Mouse (Mus musculus): Measurements from ENCODE around the gene Txnrd1. TPM values are rescaled to one million over a fixed set of nuclear protein-coding genes. Genes with fewer than 3 reads are reported as not detected.

Gene Txnrd1
- 118 and 136 TPM in 2 replicates for total RNA-seq (2021)
- long read RNA-seq, transcript Txnrd1-208 (15 exons, 2,297 nt), result major isoform, 120 of 174 reads
- long read RNA-seq, transcript Txnrd1-206 (14 exons, 3,531 nt), result minor isoform, 18 of 174 reads
- long read RNA-seq, transcript Txnrd1-201 (14 exons, 3,325 nt), result minor isoform, 9 of 174 reads
- long read RNA-seq, partial matches to known transcripts, result 15 of 174 reads
- long read RNA-seq, other reads (novel, unspliced or antisense), result 12 of 174 reads

DNA sequence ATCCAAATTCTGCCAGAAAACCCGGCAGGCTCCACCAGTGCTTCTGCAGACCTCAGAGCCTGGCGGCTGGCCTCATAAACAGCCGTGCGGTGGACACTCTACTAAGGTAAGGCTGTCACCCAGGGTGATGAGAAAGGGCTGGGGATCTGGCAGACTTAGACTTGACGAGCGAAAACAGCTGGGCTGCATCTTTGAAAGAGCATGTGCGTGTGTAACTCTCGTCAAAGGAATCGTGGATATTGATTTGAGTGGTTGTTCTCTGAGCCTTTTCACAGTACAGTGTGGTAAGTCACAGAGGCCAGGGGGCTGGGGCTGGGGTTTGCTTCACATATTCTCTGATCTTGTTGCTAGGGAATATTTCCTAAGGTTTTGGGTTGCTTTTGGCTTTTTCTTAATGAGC is at the start of gene Txnrd1:
TSS of gene Txnrd1 (plus strand) at position 26 of the 400 bp plus-strand sequence.
- no peak for DNase-seq

DNA sequence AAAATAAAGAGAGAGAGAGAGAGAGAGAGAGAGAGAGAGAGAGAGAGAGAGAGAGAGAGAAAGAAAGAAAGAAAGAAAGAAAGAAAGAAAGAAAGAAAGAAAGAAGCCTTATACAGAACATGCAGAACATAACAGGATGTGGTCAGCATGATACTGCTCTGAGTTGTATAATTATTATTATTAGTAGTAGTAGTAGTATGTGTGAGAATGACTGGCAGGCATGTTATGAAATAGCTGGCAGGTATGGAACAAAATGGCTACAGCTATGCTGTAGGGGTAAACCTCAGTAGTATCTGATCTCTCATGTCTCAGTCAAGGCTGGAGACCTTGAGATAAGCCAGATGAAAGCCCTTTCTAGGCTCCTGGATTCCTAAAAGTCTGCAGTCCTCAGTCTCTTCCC is 44.6 kb upstream of the Txnrd1 start:
- DNase-seq, result no peak

DNA sequence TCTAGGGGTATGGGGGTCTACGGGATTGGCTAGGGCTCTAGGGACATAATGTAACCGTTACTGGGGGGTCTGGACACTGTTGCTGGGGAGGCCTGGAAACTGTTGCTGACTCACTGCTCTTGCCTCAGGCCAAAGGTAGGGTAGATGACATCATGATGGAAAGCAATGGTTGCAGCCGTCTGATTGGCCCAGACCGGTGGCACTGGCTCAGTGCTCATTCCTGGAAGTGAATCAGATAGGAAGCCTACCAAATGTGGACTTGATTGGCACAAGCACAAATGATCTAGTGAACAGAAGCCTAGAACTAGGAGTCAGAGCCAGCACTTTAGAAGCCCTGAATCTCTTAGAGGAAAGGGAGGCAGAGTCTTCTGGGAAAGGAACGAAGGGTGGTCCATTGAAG is 43.2 kb upstream of the Txnrd1 start:
- no peak for DNase-seq

DNA sequence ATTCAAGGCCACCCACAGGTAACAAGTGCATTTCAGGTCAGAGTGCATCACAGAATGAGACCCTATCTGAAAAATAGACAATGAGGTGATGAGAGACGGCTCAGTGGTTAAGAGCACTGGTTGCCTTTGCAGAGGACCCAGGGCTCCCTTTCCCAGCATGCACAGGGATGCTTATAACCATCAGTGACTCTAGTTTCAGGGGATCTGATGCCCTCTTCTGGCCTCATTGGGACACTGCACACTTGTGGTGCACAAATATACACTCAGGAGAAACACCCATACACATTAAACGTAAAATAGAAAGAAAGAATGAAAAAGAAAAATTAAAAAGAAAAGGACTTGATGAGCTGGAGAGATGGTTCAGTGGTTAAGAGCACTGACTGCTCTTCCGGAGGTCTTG is 42.0 kb upstream of the Txnrd1 start:
- no peak for DNase-seq

DNA sequence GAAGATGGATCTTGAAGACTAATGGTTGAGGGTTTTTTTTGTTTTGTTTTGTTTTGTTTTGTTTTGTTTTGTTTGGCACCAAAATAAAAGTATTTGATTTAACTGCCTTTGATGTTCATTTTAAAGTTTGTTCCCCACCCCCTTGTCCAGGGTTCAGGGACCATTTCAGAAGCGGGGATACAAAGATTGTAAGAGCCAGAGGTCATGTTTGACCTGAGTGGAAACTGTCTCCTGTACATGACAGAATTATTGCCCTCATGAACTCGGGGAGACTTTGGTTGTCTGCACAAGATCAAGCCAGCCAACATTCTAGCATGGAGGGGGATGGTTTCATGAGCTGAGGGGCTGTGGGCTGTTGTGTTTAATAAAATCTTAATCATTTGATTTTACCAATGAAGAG is 41.4 kb upstream of the Txnrd1 start:
- no peak for DNase-seq

DNA sequence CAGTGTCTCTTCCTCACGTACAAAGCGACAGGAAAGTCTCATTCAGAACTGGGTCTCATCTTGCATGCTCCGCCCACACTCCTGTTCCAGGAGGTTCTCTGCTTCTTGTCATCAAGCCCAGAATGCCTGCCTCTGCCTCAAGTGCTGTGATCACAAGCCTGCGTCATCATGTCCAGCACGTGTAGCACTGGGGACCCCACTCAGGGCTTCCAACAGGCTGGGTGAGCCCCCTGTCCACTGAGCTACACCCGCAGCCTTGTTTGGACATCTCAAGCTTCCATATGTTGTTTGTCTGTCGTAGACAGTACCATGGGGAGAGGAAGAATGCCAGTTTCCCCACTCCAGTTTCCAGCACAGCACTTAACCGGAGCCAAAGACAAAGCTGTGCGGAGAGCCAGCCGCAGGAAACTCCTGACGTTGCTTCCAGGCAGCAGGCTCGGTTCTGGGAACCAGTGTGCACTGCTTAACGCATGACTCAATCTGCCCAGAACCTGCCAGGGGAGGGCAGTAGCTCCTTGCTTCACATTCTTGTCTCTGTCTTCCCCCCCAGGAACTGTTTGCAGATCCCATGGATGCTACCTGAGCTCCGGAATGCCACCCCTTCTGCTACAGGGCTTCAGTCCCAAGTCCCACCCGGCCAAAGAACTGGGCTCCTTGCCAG is 38.5 kb upstream of the Txnrd1 start:
- DNase-seq, result peak; percentile 61

DNA sequence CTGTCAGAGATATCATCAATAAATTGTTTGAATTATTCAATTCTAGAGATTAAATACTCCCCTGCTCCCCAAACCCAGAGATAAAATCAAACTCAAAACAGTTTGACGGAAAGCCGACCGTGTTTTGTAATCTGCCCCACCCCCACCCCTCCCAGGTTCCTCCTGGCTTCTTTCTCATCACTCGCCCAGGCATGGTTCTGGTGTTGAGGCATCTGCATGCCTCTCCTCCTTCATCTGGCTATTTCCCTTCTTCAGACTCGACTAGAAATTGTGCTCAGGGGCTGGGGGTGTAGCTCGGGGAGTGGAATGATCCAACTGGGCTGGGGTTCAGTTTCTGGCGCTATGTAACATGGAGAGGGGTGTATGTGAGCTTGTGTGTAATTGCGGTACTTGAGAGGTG is 38.0 kb upstream of the Txnrd1 start:
- DNase-seq, result no peak

DNA sequence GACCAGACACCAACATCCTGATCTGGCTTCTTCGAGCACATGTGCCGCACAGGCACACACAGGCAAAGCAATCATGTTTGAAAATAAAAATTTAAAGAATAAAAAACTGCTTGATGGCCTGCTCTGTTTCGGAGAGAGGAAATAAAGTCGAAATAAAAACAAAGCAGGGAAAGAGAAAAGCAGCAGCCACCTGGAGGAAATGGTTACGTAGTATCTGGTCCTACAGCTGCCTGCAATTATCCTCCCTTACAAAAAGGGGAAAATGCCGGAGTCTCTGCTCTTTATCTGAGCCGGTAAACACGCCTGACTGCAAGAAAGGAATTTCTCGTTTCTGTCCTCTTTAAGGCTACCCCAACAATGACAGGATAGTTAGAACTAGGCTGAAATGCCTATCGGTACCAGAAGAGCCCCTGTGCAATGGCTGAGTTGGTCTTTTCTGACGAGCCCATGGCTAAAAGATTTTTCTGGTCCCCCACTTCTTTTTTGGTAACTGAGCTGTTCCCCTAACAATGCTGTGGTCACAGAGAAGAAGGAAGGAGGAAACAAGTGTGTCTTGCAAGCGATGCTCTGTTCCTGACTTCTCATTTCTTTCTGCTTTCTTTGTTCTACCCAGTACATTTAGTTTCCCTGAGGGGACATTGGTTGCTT is 37.2 kb upstream of the Txnrd1 start:
- no peak for DNase-seq

DNA sequence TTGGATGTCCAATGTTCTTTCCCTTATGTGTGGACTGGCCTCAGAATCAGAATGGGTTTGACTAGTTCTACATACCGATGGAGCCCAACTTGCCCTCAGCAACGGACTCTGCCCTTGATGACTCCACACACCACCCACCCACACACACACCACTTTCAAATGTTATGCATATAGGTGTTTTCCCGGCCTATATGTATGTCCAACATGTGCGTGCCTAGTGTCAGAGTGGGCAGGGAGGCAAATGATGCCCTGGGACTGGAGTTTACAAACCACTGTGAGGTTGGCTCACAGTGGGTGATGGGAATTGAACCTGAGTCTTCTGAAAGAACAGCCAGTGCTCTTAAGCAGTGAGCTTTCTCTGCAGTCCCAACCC is 36.6 kb upstream of the Txnrd1 start:
- DNase-seq, result no peak

DNA sequence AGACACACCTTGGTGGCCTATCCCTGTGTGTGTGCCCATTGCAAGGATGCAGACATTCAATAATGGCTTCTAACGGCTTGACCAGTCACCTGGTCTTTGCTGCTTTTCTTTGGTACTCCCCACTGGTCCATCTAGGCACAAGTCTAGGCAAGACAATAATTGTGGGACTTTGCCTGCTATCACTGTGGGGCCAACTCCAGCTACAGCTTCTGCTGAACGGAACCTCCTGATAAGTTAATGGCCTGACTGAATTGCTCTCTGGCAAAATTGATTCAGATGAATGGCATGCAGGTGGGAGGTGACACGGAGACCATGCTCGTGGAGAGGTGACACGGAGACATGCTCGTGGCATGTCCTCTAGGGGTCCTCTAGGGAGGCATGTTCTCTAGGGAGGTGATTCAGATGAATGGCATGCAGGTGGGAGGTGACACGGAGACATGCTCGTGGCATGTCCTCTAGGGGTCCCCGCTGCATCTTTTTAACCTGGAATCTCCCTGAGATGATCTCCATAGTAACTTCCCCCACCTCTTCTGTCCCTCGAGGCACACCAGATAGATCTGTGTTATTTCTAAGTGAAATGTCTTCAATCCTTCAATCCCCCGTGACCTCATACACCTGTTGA is 35.3 kb upstream of the Txnrd1 start:
- DNase-seq, result no peak

DNA sequence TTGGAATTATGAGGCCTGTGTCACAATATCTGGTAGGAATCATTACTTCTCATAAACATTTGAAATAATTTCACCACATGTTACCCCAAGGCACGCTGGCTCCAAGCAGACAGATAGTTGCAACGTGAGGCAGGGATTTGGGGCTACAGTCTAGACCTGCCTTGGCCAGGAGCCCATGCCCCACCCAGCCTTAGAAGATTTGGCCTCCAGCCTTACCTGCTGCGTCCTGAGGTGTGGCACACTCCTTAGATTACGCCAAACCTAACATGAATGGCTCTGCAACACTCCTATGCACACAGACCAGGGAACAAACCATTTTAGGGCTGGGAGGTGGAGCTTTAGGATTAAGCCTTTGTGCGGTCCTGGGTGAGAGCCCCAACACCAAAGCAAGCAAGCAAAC is 33.7 kb upstream of the Txnrd1 start:
- no peak for DNase-seq

DNA sequence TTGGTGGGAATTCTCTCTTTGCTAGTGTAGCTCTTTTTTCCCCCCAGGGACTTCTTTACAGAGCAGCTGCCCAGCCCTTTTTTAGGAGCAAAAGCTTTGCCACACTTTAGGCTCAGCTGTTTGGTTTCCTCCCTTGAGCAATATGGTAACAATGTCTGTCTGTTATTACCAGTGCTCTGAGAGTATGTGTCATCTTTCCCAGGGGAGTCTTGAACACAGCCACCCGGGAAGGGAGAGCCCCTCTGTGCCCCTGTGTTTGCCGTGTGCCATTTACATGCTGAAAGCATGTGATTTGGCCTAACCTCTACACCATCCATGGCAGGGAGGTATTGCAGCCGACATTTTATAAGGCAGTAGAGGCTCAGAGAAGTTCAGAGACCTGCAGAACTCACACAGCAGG is 29.4 kb upstream of the Txnrd1 start:
- DNase-seq, result no peak

DNA sequence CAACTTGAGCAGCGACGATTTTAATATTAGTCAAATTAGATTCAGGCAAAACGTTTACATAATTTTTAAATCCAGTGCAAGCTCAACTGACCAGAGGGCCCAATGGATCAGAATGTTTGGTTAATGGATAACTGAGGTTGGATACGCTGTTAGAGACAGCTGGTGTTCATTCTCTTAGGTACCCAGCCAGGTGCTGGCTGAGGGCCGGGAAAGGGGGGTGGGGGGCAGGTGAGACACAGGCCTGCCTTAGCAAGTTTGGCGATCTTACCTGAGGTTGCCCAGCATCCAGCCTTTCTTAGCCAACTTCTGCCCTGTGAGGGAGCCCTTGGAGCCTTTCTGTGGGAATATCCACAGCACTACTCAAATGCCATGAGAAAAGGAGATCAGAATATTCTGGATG is 28.6 kb upstream of the Txnrd1 start:
- no peak for DNase-seq

DNA sequence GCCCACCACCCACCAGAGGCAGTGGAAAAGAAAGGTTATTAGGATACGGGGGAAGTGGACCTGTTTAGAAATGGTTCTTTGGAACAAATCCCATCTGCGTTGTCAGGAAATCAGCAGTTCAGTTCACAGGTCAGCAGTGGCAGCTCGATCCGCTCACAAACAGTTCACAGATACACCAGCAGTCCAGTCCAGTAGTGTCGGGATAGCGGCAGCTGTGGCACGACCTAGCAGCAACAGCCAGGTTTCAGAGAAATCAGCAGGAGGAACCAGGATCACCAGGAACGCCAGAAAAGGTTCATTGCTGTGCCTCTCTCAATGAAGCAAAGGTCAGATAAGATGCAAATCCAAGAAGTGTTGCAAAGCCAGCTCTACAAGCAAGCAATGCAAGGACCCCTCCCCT is 27.3 kb upstream of the Txnrd1 start:
- no peak for DNase-seq

DNA sequence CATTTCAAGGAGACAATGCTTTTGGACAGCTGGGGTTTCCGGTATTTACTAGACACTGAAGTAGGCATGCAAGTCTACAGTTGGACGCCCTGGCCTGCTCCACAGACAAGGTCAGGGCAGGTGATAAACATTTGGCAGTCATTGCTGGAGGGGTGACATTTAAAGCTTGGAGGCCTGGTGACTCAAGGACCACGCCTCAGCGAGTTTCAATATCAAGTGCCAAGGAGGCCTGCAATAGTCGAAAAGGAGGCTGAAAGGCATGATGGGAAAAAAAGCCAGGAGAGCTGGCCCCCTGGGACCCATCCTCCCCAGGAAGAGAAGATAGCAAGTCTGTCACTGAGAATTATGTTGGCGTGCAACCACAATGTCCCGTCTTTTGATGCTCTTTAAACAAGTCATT is 26.5 kb upstream of the Txnrd1 start:
- DNase-seq, result no peak

DNA sequence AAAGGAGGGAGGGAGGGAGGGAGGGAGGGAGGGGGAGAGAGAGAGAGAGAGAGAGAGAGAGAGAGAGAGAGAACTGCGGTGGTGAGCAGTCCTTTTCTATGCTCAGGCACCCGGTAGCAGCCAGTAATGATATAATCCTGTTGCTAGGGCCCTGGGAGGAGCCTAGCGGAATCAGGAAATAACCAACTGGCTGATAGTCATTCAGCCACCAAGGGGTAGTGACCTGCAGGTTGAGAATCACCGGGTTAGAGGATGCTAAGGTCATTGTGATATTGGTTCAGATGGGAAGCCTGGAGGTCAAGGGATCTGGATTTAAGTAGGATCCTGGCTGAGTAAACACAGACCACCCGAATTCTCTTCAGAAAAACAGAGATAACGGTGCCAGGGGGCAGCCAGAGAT is 25.6 kb upstream of the Txnrd1 start:
- DNase-seq, result no peak

DNA sequence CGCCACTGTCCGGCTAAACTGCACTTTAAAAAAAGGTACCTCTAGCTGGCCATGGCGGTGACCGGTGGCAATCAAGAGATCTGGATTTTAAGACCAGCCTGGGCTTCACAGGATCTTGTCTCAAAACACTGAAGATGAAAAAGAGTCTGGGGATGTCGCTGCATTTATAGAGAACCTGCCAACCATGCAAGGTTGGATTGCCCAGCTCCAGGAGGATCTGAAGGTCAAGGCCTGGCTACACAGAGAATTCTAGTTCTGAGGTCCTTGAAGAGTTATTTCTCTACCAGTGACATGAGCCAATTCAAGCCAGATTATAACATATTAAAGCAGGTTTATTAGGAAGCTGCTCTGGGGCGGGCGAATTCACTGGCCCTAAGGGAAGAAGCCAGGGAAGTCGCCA is 24.9 kb upstream of the Txnrd1 start:
- no peak for DNase-seq

DNA sequence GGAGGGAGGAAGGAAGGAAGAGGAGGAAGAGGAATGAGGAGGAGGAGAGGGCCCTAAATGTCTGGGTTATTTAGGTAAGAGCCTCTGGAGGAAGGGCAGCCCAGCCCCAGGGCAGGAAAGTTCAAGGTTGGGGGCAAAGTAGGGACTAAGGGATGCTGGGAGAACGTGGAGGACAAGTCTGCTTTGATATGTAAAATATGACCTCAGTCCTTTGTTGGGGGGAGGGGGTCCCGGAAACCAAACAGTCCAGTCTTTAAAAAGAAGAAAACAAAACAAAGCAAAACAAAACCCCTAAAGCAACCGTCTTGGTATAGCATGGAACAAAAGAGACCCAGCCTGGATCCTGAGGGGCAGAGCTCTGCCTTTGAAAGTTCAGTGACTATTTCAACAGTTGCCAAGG is 24.4 kb upstream of the Txnrd1 start:
- no peak for DNase-seq

DNA sequence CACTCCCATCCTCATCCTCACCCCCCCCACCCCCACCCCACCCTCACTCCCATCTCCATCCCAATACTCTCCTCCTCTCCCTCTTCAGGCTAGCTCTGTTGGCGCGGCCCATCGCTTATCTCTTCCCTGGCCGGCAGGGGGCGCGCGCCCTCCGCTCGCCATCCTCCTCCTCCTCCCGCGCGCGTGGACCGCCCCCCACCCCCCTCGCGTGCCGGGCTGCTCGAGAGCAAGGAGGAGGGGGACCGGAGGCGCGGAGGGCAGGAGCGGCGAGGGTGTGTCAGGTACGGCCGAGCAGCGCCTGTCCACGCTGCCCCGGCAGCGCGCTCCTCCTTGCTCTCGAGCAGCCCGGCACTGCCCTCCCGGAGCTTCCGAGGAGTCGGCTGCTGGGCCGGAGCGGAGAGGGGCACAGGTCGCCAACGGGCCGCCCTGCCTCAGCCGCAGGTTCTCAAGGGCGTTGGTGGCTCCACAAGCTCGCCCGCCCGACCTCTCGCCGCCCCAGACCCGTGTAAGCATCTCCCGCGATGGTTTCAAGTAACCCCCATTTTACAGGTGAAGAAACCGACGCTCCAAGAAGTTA is 21.8 kb upstream of the Txnrd1 start:
- DNase-seq, result peak; percentile 85

DNA sequence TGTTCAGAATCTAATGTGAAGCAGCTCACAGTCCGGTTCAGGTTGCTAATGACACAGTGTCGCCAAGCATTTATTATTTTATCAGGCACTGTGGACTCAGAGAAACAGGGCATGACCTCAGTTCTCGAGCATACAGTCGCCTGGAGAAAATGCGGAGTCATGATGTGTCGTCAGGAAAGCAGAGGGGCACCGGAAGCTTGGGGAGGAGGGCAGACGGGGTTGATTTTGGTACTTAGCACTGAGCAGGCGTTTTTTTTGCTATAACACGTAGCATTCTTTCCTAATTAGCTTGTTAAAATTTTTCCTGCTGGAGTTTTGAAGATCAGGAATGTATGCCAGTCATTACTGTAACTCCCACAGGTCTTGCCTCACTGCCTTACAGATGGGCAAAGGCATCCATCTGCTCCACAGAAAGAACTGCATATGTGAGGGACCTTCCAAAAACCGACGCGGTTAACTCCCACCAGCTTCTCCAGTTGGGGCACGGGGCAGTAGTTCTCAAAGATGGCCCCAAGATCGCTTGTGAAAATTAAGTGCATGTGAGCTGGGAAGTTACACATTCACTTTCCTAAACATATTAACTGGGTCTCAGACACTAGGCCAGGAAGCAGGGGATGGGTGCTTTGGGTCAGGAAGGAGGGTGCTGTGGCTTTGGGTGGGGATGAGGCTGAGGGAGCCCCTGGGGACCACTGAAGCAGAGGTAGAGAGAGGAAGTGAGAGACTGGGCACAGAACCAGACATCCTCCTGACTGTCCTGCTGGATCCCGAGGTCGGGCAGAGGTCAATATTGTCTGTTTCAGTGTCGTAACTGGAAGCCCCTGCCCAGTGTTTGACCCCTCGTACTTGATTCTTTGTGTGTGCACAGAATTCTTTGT is 19.4 kb upstream of the Txnrd1 start:
- no peak for DNase-seq

DNA sequence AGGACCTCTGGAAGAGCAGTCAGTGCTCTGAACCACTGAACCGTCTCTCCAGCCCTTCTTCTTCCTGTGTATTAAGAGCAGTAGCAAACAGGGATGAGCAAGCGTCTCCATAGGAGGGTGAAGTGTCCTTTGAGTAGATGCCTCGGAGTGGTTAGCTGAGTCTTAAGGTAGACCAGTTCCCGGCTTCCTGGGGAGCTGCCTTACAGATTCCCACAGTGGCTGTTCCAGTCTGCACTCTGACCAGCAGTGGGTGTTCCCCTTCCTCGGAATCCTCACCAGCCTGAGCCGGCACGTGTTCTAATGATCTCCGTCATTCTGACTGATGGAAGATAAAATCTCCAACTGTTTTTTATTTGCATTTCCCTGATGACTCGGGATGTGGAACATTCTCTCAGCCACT is 17.3 kb upstream of the Txnrd1 start:
- no peak for DNase-seq

DNA sequence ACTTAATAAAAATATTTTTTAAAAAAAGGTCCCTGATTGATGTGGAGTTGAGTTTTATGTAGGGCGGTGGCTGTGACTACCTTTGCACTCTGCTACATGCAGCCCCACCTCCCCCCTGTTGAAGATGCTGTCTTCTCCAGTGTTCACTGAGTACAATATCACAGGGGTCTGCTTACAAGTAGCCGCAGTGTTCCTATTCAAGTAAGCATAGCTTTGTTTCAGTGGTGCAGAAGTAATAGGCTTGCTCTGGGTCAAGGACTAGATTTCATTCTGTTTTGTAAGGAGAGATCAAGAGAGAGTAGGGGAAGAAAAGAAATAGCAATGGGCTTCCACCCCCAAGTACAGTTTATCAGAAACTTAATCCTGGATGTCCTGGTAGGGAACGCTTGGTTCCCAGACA is 16.2 kb upstream of the Txnrd1 start:
- no peak for DNase-seq
